Mouse (Mus musculus) embryonic facial prominence, embryonic 11.5 days (tissue): ENCODE measurements around the gene 6820408C15Rik. TPM values are rescaled to one million over a fixed set of nuclear protein-coding genes. Genes with fewer than 3 reads are reported as not detected.

ENCODE experiments used
- ATAC-seq: fragments of 200-750 bp; cut with Nextera tagmentation; replicated peaks from 2 replicates; pipeline ENCODE4 v1.8.0; 2017; ENCODE audit warnings: low read depth; ENCODE audit not compliant: insufficient number of reproducible peaks, low FRiP score, low TSS enrichment
- DNase-seq: peaks from one replicate; pipeline ENCODE4 v3.0.0-alpha.2; 2015; ENCODE audit warnings: low spot score
- H3K27ac ChIP-seq: fragments of 300-500 bp; sonication (generic); replicated peaks from 2 replicates; pipeline ENCODE4 v1.5.1; 2014; ENCODE audit warnings: mild to moderate bottlenecking, low read depth, low read length, control low read depth
- H3K27me3 ChIP-seq: fragments of 300-500 bp; sonication (generic); 2 replicates; pipeline ENCODE4 v1.6.1; 2014; ENCODE audit warnings: mild to moderate bottlenecking, low read length, moderate library complexity, mixed read lengths; ENCODE audit not compliant: control insufficient read depth, insufficient read depth
- H3K36me3 ChIP-seq: fragments of 300-500 bp; sonication (generic); replicated peaks from 2 replicates; pipeline ENCODE4 v1.6.1; 2014; ENCODE audit warnings: low read depth, mild to moderate bottlenecking, low read length, moderate library complexity, mixed read lengths; ENCODE audit not compliant: control insufficient read depth, insufficient read depth
- H3K4me1 ChIP-seq: fragments of 300-500 bp; sonication (generic); 2 replicates; pipeline ENCODE4 v1.6.1; 2014; ENCODE audit warnings: low read length, mixed read lengths; ENCODE audit not compliant: control insufficient read depth, insufficient read depth
- H3K4me2 ChIP-seq: fragments of 300-500 bp; sonication (generic); 2 replicates; pipeline ENCODE4 v1.6.1; 2014; ENCODE audit warnings: low read depth, mild to moderate bottlenecking, control low read depth, low read length, moderate library complexity
- H3K4me3 ChIP-seq: fragments of 300-500 bp; sonication (generic); 2 replicates; pipeline ENCODE4 v1.5.1; 2014; ENCODE audit warnings: low read depth, low read length, control low read depth
- H3K9ac ChIP-seq: fragments of 300-500 bp; sonication (generic); replicated peaks from 2 replicates; pipeline ENCODE4 v1.6.1; 2014; ENCODE audit warnings: mild to moderate bottlenecking, control low read depth, low read length
- H3K9me3 ChIP-seq: fragments of 300-500 bp; sonication (generic); replicated peaks from 2 replicates; pipeline ENCODE4 v1.6.1; 2016; ENCODE audit warnings: mild to moderate bottlenecking, low read length, inconsistent platforms, mixed read lengths; ENCODE audit not compliant: control insufficient read depth
- WGBS: fragments of 180-500 bp; shearing (Covaris S2); extraction: QIAGEN DNeasy Blood & Tissue Kit; methylation state at CpG from one replicate; pipeline ENCODE4 v1.1.7; 2014; 5-methylcytosine and 5-hydroxymethylcytosine counted together
- polyA plus RNA-seq: library from polyadenylated mRNA; unstranded; fragments of >200 nt; fragmentation: Nextera tagmentation; extraction: Ambion mirVana; gene quantifications from 2 replicates; pipeline ENCODE4 v1.2.1, GENCODE M21; 2014

6820408C15Rik gene
- polyA plus RNA-seq, 1 experiment from 2014 or later = 0.24 TPM

DNA sequence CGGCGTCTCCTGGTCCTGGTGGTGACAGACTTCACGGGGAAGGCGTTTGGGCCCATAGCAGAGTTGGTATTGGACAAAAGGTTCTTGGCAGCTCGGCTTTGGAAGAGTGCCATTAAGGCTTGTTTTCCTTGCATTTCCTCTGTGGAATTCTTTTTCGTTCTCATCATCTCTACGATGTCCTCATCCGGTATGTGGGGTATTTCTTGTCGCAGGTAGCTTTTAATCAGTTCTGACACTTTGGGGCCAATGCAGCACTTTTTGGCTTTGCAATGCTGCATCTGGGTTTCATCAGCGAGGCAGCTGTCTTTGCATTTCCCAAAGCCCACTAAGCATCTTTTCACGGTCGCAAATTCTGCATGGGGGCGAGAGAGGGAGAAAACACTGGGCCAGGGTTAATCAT lies 43.9 kb downstream of the 6820408C15Rik start:
- H3K4me2 ChIP-seq = no peak overlapping the region
- H3K4me3 ChIP-seq = no peak overlapping the region
- no peak overlapping the region for H3K27ac ChIP-seq
- no peaks in the 10 kb centered on the region for H3K36me3 ChIP-seq
- 60% methylated on average over 13 of the region's 13 CpGs for WGBS
- H3K4me1 ChIP-seq = no peaks in the 10 kb centered on the region
- ATAC-seq (no peak), DNase-seq (no peak)
- H3K9me3 ChIP-seq = no peaks in the 10 kb centered on the region
- no peaks in the 10 kb centered on the region for H3K27me3 ChIP-seq
- H3K9ac ChIP-seq = no peak overlapping the region

DNA sequence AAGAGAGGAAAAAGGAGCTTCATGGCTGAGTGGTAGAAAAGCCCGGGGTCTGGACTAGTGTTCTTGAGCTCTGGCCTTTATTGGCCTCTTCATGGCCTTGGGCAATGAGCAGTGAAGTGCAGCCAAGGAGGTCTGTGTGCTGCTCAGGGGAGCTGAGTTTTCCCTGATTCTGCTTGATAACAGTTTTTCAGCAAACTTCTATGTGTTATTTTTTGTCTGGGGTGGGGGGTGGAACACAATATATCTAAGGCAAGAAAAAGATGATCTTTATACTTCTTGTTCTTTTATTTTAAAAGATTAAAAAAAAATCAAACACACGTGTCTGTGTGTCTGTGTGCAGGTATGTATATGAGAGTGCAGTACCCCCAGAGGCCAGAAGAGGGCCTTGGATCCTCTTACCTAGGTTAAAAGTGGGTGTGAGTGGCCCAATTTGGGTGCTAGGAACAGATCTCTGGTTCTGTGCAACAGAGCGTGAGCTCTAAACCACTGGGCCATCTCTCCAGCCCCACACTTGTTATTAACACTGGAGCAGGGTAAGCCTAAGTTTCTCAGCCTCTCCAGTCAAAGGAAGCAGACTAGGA lies 49.3 kb downstream of the 6820408C15Rik start, which contains the start of gene Defb23:
TSS of gene Defb23 (minus strand) at position 51 of the 581 bp plus-strand sequence.
- 91% methylated on average over 3 of the region's 3 CpGs for WGBS
- no peak for ATAC-seq

DNA sequence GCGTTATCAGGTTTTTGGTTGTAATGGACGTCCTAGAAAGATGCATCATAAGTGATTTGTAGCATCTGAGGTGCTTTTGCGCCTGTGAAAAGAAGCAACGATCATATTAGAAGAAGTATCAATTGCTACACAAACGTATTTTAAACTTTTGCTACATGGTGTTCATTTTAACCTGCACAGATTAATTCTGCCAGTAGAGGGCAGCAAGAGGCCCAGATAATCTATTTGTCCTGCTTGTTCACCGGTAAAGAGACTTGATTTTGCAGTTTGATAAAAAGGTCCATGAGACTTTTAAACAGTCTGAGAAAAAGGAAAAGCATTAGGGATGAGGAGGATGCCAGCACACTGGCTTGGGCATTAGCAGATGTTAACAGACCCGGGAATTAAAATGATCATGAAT lies 55.6 kb downstream of the 6820408C15Rik start:
- H3K27me3 ChIP-seq = no peaks in the 10 kb centered on the region
- H3K9ac ChIP-seq = no peak overlapping the region
- H3K4me1 ChIP-seq = no peaks in the 10 kb centered on the region
- ATAC-seq (no peak), DNase-seq (peak; percentile 74)
- 35% methylated on average over 7 of the region's 7 CpGs for WGBS
- no peaks in the 10 kb centered on the region for H3K36me3 ChIP-seq
- H3K9me3 ChIP-seq = no peaks in the 10 kb centered on the region
- no peak overlapping the region for H3K4me3 ChIP-seq
- H3K4me2 ChIP-seq = no peak overlapping the region
- no peak overlapping the region for H3K27ac ChIP-seq

More for the DNA sequence above, 49.3 kb downstream of the 6820408C15Rik start, which contains the start of gene Defb23:
- H3K9ac ChIP-seq = no peak within 1 kb of the TSS
- no peaks in the 10 kb centered on the region for H3K4me1 ChIP-seq
- no peaks in the 10 kb centered on the region for H3K9me3 ChIP-seq
- no peaks in the 10 kb centered on the region for H3K36me3 ChIP-seq
- H3K4me2 ChIP-seq = no peak within 1 kb of the TSS
- H3K27me3 ChIP-seq = no peaks in the 10 kb centered on the region
- DNase-seq = no peak
- no peak within 1 kb of the TSS for H3K4me3 ChIP-seq
- no peak within 1 kb of the TSS for H3K27ac ChIP-seq

DNA sequence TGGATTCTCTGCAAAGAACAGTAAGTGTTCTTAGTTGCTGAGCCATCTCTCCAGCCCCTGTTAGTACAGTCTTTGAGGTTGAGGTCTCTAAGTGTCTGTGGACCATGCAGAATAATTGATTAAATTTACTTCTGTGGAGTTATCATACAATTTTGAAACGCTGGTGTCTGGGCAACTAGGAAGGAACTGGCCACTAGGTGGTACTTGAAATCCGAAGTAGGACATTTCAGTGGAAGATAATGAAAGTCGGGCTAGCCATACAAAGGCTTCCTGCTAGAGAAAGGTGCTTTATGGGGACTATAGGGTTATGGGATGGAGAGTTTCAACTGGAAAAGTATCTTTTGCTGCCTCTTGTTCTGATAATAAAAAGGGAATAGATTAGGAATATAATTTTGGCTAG lies 57.0 kb downstream of the 6820408C15Rik start:
- H3K27ac ChIP-seq = no peak overlapping the region
- H3K9me3 ChIP-seq = no peaks in the 10 kb centered on the region
- no peak overlapping the region for H3K4me2 ChIP-seq
- no peak overlapping the region for H3K9ac ChIP-seq
- WGBS = 25% methylated on average over 3 of the region's 3 CpGs
- H3K4me1 ChIP-seq = no peaks in the 10 kb centered on the region
- ATAC-seq (no peak), DNase-seq (no peak)
- no peaks in the 10 kb centered on the region for H3K27me3 ChIP-seq
- H3K4me3 ChIP-seq = no peak overlapping the region
- no peaks in the 10 kb centered on the region for H3K36me3 ChIP-seq

DNA sequence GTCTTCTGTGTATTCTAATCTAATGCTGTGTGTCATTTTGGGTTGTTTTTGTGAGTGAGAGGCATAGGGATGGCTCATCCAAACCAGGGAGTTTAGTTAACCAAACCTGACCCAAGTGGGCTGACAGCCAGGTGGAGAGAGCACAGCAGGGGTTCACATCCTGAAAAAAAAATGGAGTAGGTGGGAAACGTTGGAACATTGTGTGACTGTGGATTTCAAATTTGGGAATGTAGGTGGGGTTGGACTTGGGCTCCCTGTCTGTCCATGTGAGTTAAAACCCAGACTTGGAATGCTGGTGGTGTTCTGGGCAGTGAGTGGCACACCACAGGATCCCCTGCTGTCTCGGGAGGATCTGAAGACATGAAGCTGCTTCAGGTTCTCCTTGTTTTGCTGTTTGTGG lies 61.4 kb downstream of the 6820408C15Rik start, which contains the start of gene Defb20:
TSS of gene Defb20 (plus strand) at position 301 of the 400 bp plus-strand sequence.
- Histone ChIP-seq H3K9ac (no peak within 1 kb of the TSS), H3K36me3 (no peaks in the 10 kb centered on the region), H3K4me3 (no peak within 1 kb of the TSS), H3K9me3 (no peaks in the 10 kb centered on the region), H3K27ac (no peak within 1 kb of the TSS), H3K4me1 (no peaks in the 10 kb centered on the region), H3K4me2 (no peak within 1 kb of the TSS), H3K27me3 (no peaks in the 10 kb centered on the region)
- ATAC-seq (no peak), DNase-seq (no peak)
- 52% methylated on average over 2 of the region's 2 CpGs for WGBS

DNA sequence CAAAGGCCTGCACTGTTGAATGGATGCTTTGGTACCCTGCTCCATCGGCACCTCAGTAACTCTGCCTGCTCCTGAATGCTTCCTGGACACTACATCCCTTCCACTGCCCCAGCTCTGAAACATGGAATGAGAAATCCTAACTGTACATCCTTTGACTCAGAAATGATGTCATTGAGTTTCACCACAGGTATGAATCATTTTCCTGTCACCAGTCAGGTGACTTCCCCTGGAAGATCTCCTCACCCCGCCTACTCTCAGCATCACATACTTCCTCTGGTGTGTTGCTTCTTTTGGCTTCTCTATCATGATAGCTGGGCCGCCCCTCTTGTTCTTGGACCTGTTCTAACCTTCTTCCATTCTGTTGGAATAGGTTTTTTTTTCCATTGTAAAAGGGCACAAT lies 65.5 kb downstream of the 6820408C15Rik start:
- Histone ChIP-seq H3K4me2 (no peak overlapping the region), H3K36me3 (no peaks in the 10 kb centered on the region), H3K27me3 (no peaks in the 10 kb centered on the region), H3K27ac (no peak overlapping the region), H3K9ac (no peak overlapping the region), H3K4me3 (no peak overlapping the region), H3K4me1 (no peaks in the 10 kb centered on the region), H3K9me3 (no peaks in the 10 kb centered on the region)
- 86% methylated on average over 3 of the region's 3 CpGs for WGBS
- DNase-seq (no peak), ATAC-seq (no peak)

DNA sequence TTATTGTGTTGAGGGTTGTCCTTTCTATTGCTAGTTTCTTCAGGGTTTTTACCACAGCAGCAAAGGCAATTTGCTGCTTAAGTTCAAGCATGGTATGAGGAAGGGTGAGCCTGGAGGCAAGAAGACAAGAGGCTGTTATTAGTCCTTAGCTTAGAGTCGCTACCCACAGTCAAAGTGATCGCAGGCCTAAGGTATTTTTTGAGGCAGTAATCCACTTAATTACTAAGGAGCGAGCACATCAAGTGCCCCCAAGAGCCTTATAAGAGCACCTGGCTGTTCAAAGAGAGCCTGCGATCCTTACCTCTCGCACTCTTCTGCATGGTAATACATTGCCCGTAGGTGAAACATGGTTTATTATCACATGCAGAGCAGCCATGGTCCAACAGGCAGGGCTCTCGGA lies 66.3 kb downstream of the 6820408C15Rik start:
- H3K4me3 ChIP-seq = no peak overlapping the region

DNA sequence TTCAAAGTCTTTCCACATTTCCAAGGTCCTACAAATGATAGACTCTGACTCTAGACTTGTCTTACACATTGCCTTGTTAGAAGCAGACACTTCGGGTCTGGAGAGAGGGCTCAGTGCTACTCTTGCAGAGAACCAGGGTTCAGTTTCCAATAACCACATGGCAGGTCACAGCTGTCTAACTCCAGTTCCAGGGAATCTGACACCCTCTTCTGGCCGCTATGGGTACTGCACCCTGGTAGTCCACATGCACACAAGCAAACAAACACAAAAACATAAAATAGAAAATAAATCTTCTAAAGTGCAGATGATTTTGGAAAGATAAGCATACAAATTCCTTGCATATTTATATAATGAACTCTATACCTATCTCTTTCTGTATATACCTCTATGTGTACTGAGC lies 71.6 kb downstream of the 6820408C15Rik start:
- no peak for ATAC-seq
- WGBS = 68% methylated on average over 2 of the region's 2 CpGs
- peak; percentile 4 for DNase-seq
- Histone ChIP-seq H3K36me3 (no peaks in the 10 kb centered on the region), H3K27ac (no peak overlapping the region), H3K4me2 (no peak overlapping the region), H3K9ac (no peak overlapping the region), H3K27me3 (no peaks in the 10 kb centered on the region), H3K4me1 (no peaks in the 10 kb centered on the region), H3K9me3 (no peaks in the 10 kb centered on the region), H3K4me3 (no peak overlapping the region)

More for the DNA sequence above, 66.3 kb downstream of the 6820408C15Rik start:
- no peak for DNase-seq
- no peak overlapping the region for H3K27ac ChIP-seq
- H3K27me3 ChIP-seq = no peaks in the 10 kb centered on the region
- ATAC-seq = no peak
- no peak overlapping the region for H3K9ac ChIP-seq
- no peaks in the 10 kb centered on the region for H3K9me3 ChIP-seq
- no peaks in the 10 kb centered on the region for H3K36me3 ChIP-seq
- 84% methylated on average over 7 of the region's 7 CpGs for WGBS
- H3K4me1 ChIP-seq = no peaks in the 10 kb centered on the region
- H3K4me2 ChIP-seq = no peak overlapping the region
